Mouse (Mus musculus): ENCODE measurements around the gene Prim2. TPM values are rescaled to one million over a fixed set of nuclear protein-coding genes. Genes with fewer than 3 reads are reported as not detected.

The Prim2 gene
- polyA plus RNA-seq, 1 experiment from 2014 or later, result 44.0 TPM

DNA sequence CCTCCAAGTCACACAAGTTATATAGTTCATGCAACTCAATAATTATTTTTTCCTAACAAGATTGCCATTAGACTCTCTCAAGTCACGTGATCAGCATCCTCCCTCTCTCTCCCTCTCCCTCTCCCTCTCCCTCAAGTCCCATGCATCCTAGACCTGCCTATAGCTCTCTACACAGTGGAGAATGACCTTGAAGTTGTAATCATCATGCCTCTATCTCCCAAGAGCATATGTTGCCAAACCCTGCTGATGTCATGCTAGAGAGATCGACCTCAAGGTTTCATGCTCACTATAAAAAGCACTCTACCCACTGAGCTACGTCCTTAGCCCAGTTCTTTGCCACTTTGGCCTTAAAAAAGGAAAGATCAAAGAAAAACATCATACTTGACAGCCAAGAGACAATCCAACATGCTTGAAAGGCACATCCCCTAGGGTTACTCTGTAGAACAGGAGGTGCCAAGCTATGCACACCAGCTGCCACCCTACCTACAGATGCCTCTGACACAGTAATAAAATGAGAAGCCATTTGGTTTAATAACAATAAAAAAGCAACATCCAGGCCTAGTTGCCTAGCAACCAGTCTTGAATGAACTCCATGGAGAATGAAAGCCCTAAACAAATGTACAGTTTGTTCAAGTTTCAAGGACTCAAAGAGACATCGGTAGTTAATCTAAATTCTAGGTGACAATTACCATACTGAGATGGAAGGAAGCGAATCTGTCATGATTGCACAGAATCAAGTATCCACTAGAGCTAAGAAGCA lies 138.3 kb downstream of the Prim2 start:
- Histone ChIP-seq H3K4me2 (replicated peaks; ENCODE audit: low read depth, low read length) (no peak overlapping the region), H3K4me1 (ENCODE audit: control insufficient read depth, insufficient read depth, low read length) (no peaks in the 10 kb centered on the region), H3K4me3 (ENCODE audit: low read length) (no peak overlapping the region), H3K27ac (ENCODE audit: low read depth, low read length) (no peak overlapping the region), H3K36me3 (ENCODE audit: control insufficient read depth, insufficient read depth, low read length) (no peaks in the 10 kb centered on the region), H3K9ac (ENCODE audit: low read depth, low read length) (no peak overlapping the region), H3K9me3 (ENCODE audit: control insufficient read depth, low read length) (no peaks in the 10 kb centered on the region), H3K27me3 (ENCODE audit: control insufficient read depth, insufficient read depth, low read length) (no peaks in the 10 kb centered on the region)
- no peak for ATAC-seq (ENCODE audit: low FRiP score, low TSS enrichment)
- WGBS, result 85% methylated on average over 5 of the region's 5 CpGs

DNA sequence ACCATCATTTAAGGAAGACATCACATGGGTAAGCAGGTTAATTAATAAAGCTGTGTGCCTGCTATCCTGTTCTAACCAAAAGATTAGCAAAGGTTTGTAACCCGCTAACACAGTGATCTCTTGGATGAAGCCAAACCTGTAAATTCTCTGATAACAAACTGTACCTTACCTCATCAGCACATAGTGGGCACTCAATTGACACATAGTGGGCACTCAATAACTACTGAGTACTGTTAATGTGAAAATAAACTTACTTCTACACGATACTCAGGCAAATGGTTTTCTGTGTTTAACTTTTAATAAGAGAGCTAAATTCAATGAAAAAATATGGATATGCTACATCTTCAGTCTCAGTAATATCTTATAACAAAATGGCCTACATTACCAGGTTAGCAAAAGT lies 139.1 kb downstream of the Prim2 start:
- no peaks in the 10 kb centered on the region for H3K4me1 ChIP-seq (ENCODE audit: control insufficient read depth, insufficient read depth, low read length)
- no peak for ATAC-seq (ENCODE audit: low FRiP score, low TSS enrichment)
- no peaks in the 10 kb centered on the region for H3K9me3 ChIP-seq (ENCODE audit: control insufficient read depth, low read length)
- H3K4me3 ChIP-seq (ENCODE audit: low read length), result no peak overlapping the region
- no peak overlapping the region for H3K9ac ChIP-seq (ENCODE audit: low read depth, low read length)
- no peaks in the 10 kb centered on the region for H3K36me3 ChIP-seq (ENCODE audit: control insufficient read depth, insufficient read depth, low read length)
- no peak overlapping the region for H3K4me2 ChIP-seq (replicated peaks; ENCODE audit: low read depth, low read length)
- 95% methylated on average over 2 of the region's 2 CpGs for WGBS
- H3K27me3 ChIP-seq (ENCODE audit: control insufficient read depth, insufficient read depth, low read length), result no peaks in the 10 kb centered on the region
- H3K27ac ChIP-seq (ENCODE audit: low read depth, low read length), result no peak overlapping the region

DNA sequence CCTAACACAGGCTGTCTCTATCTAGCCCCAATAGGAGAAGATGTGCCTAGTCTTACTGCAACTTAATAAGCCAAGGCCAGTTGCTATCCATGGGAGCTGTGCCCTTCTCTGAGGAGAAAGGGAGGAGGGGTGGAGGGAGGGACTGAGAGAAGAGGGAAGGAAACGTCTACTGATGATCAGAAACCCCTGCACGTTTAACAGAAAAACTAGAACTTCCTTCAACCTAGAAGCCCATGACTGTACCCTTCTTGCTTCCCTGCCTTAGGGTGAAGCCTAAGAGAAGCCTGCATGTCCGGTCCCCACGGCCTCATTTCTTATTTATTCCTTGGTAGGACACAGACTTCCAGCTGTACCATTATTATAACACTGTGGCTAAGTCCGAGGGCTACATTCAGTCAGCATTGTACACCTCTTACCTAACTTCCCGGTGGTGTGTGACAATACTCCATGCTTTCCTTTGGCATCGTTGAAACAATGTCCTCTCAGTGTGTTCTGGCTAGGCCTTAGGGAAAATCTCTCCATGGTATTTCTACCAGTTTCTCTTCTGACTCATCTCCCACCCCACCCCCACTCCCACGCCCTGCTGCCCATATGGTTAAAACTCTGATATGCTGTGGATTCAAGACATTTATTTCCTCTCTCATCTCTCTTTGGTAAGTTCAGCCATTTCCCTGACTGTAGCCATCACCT lies 139.9 kb downstream of the Prim2 start:
- Histone ChIP-seq H3K27me3 (ENCODE audit: control insufficient read depth, insufficient read depth, low read length) (no peaks in the 10 kb centered on the region), H3K36me3 (ENCODE audit: control insufficient read depth, insufficient read depth, low read length) (no peaks in the 10 kb centered on the region), H3K4me1 (ENCODE audit: control insufficient read depth, insufficient read depth, low read length) (no peaks in the 10 kb centered on the region), H3K4me2 (replicated peaks; ENCODE audit: low read depth, low read length) (no peak overlapping the region), H3K27ac (ENCODE audit: low read depth, low read length) (no peak overlapping the region), H3K4me3 (ENCODE audit: low read length) (no peak overlapping the region), H3K9me3 (ENCODE audit: control insufficient read depth, low read length) (no peaks in the 10 kb centered on the region), H3K9ac (ENCODE audit: low read depth, low read length) (no peak overlapping the region)
- no peak for ATAC-seq (ENCODE audit: low FRiP score, low TSS enrichment)
- 87% methylated on average over 8 of the region's 8 CpGs for WGBS

DNA sequence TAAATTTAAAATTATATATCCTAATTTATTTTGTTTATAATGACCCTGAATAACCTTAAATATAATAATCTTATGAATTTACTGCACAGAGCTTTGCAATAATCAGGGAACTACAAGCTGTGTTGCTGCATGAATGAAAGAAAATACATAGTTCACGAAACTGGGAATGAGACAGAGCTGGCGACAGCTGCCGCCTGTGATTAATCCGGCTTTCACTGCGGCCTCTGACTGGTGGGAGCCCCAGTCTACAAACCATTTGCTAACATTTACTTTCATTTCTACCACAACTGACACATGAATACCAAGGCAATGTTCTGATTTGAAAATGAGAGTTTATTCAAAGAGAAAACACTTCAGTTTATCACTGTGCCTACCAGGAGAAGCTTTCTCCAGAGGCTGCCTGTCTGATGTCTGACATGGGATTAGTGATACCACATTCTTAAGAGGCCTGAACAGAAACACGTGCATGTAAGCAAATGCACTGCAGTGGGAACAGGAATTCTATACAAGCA lies 142.2 kb downstream of the Prim2 start:
- Histone ChIP-seq H3K4me3 (ENCODE audit: low read length) (no peak overlapping the region), H3K4me2 (replicated peaks; ENCODE audit: low read depth, low read length) (no peak overlapping the region), H3K4me1 (ENCODE audit: control insufficient read depth, insufficient read depth, low read length) (no peaks in the 10 kb centered on the region), H3K27me3 (ENCODE audit: control insufficient read depth, insufficient read depth, low read length) (no peaks in the 10 kb centered on the region), H3K27ac (ENCODE audit: low read depth, low read length) (no peak overlapping the region), H3K9me3 (ENCODE audit: control insufficient read depth, low read length) (no peaks in the 10 kb centered on the region), H3K36me3 (ENCODE audit: control insufficient read depth, insufficient read depth, low read length) (no peaks in the 10 kb centered on the region), H3K9ac (ENCODE audit: low read depth, low read length) (no peak overlapping the region)
- no peak for ATAC-seq (ENCODE audit: low FRiP score, low TSS enrichment)
- WGBS, result 85% methylated on average over 6 of the region's 6 CpGs

DNA sequence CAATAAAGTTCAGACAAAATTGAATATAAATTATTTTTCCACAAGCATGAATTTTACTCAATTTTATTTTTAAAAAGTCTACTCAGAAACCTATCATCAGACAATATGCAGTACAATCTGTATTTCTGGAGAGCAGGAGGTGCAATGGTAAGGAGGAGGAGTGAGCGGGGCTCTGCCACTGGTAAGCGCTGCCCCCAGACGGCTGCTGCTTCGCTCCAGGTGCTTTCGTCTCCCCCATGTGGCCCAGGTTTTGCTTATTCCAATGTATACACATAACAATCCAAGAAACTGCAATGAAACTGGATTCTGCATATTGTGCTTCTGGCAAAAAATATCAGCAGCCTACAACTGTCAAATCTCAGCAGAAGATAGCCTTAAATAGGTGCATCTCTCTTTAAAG lies 146.4 kb downstream of the Prim2 start:
- WGBS, result 92% methylated on average over 5 of the region's 5 CpGs
- Histone ChIP-seq H3K4me2 (replicated peaks; ENCODE audit: low read depth, low read length) (no peak overlapping the region), H3K4me3 (ENCODE audit: low read length) (no peak overlapping the region), H3K27ac (ENCODE audit: low read depth, low read length) (no peak overlapping the region), H3K4me1 (ENCODE audit: control insufficient read depth, insufficient read depth, low read length) (no peaks in the 10 kb centered on the region), H3K27me3 (ENCODE audit: control insufficient read depth, insufficient read depth, low read length) (no peaks in the 10 kb centered on the region), H3K9ac (ENCODE audit: low read depth, low read length) (no peak overlapping the region), H3K36me3 (ENCODE audit: control insufficient read depth, insufficient read depth, low read length) (no peaks in the 10 kb centered on the region), H3K9me3 (ENCODE audit: control insufficient read depth, low read length) (no peaks in the 10 kb centered on the region)
- no peak for ATAC-seq (ENCODE audit: low FRiP score, low TSS enrichment)

DNA sequence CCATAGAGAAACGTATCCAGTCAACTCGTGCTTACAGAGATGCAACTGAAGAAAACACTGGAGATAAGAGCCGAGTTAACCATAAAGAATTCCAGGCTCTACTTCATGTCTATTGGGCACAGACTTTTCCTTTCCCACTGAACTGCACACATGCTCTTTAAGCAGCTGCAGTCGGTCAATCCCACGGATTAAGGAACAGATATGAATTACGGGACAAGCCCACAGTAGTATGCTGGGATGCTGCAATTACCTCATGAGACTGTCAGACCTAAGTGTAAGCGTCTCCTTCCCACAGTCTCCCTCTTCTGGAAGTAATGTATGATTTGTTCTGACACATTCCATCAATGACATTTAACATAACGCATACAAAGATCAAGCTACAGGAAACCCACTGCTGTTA lies 154.5 kb downstream of the Prim2 start:
- ATAC-seq (ENCODE audit: low FRiP score, low TSS enrichment), result no peak
- Histone ChIP-seq H3K4me3 (ENCODE audit: low read length) (no peak overlapping the region), H3K9ac (ENCODE audit: low read depth, low read length) (no peak overlapping the region), H3K27ac (ENCODE audit: low read depth, low read length) (no peak overlapping the region), H3K4me2 (replicated peaks; ENCODE audit: low read depth, low read length) (no peak overlapping the region), H3K36me3 (ENCODE audit: control insufficient read depth, insufficient read depth, low read length) (no peaks in the 10 kb centered on the region), H3K4me1 (ENCODE audit: control insufficient read depth, insufficient read depth, low read length) (no peaks in the 10 kb centered on the region), H3K27me3 (ENCODE audit: control insufficient read depth, insufficient read depth, low read length) (no peaks in the 10 kb centered on the region), H3K9me3 (ENCODE audit: control insufficient read depth, low read length) (no peaks in the 10 kb centered on the region)
- WGBS, result 79% methylated on average over 8 of the region's 8 CpGs

DNA sequence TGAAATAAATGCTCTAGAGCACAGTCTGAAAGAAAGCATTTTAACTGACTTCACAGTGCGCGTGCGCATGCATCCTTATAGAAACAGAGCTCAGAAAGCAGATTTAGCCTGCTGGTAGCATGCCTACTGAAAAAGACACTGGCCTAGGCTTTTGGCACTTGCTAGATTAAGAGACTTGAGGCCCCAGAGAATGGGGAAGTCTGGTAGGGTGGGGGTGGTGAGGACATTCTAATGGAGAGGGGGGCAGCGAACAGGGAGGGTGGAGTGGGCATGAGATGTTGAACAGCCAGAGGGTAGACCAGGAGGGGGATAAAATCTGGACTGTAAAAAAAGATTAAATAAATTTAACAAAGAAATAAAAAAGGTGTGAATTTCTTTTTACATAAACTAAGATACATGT lies 158.3 kb downstream of the Prim2 start:
- H3K36me3 ChIP-seq (ENCODE audit: control insufficient read depth, insufficient read depth, low read length), result no peaks in the 10 kb centered on the region
- H3K27ac ChIP-seq (ENCODE audit: low read depth, low read length), result no peak overlapping the region
- no peaks in the 10 kb centered on the region for H3K9me3 ChIP-seq (ENCODE audit: control insufficient read depth, low read length)
- WGBS, result 94% methylated on average over 4 of the region's 4 CpGs
- no peak overlapping the region for H3K4me3 ChIP-seq (ENCODE audit: low read length)
- no peak overlapping the region for H3K9ac ChIP-seq (ENCODE audit: low read depth, low read length)
- no peaks in the 10 kb centered on the region for H3K4me1 ChIP-seq (ENCODE audit: control insufficient read depth, insufficient read depth, low read length)
- ATAC-seq (ENCODE audit: low FRiP score, low TSS enrichment), result no peak
- H3K27me3 ChIP-seq (ENCODE audit: control insufficient read depth, insufficient read depth, low read length), result no peaks in the 10 kb centered on the region
- no peak overlapping the region for H3K4me2 ChIP-seq (replicated peaks; ENCODE audit: low read depth, low read length)

DNA sequence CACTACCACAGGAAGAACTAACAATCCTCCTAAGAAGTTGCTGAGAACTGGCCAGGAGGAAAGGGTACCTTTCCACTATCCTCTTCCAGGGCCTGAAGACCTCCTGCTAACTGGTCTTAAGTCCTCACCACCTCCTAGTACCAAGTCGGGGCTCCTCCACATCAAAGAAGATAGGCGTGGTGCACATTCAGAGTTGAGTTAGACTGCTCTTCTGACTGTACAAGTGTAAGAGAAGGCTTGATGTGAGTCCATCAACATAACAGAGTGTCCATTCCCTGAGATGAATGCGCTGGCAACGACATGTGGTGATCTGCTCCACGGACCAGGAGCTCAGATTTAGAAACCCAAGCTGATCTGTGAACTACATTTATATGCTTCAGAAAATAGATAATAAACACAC lies 165.2 kb downstream of the Prim2 start:
- Histone ChIP-seq H3K4me2 (replicated peaks; ENCODE audit: low read depth, low read length) (no peak overlapping the region), H3K4me1 (ENCODE audit: control insufficient read depth, insufficient read depth, low read length) (no peaks in the 10 kb centered on the region), H3K36me3 (ENCODE audit: control insufficient read depth, insufficient read depth, low read length) (no peaks in the 10 kb centered on the region), H3K4me3 (ENCODE audit: low read length) (no peak overlapping the region), H3K27me3 (ENCODE audit: control insufficient read depth, insufficient read depth, low read length) (no peaks in the 10 kb centered on the region), H3K9me3 (ENCODE audit: control insufficient read depth, low read length) (no peaks in the 10 kb centered on the region), H3K9ac (ENCODE audit: low read depth, low read length) (no peak overlapping the region), H3K27ac (ENCODE audit: low read depth, low read length) (no peak overlapping the region)
- ATAC-seq (ENCODE audit: low FRiP score, low TSS enrichment), result no peak
- WGBS, result 92% methylated on average over 5 of the region's 5 CpGs

DNA sequence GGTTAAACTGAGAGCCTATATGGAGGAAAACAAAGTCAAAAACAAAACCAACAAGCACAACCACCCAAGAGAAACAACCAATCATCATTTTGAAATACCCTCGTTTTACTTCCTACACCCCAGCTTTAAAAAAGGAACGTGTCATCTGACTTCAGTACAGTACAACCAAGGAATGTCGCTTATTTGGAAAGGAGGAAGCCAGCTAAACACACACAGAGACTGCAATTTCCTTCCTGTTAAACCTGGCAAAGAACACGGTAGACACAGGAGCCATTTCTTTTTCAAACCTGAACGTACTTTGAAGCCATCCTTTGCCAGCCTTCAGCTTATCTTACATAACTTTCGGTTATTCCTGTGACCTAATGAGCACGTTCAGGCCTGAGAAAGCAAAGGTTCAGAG lies 166.7 kb downstream of the Prim2 start:
- Histone ChIP-seq H3K27ac (ENCODE audit: low read depth, low read length) (no peak overlapping the region), H3K4me2 (replicated peaks; ENCODE audit: low read depth, low read length) (no peak overlapping the region), H3K9me3 (ENCODE audit: control insufficient read depth, low read length) (no peaks in the 10 kb centered on the region), H3K4me3 (ENCODE audit: low read length) (no peak overlapping the region), H3K27me3 (ENCODE audit: control insufficient read depth, insufficient read depth, low read length) (no peaks in the 10 kb centered on the region), H3K36me3 (ENCODE audit: control insufficient read depth, insufficient read depth, low read length) (no peaks in the 10 kb centered on the region), H3K9ac (ENCODE audit: low read depth, low read length) (no peak overlapping the region), H3K4me1 (ENCODE audit: control insufficient read depth, insufficient read depth, low read length) (no peaks in the 10 kb centered on the region)
- no peak for ATAC-seq (ENCODE audit: low FRiP score, low TSS enrichment)
- WGBS, result 67% methylated on average over 7 of the region's 7 CpGs

Data from kidney, embryonic 14.5 days (tissue).